Mouse (Mus musculus) ES-E14 (cell line): ENCODE measurements around the gene Med13l.

Source experiments
- CHD2 ChIP-seq: IDR thresholded peaks from 2 replicates; pipeline ENCODE4 v1.6.1; 2014; ENCODE audit warnings: mild to moderate bottlenecking, low read depth, low read length, inconsistent platforms
- HCFC1 ChIP-seq: IDR thresholded peaks from 2 replicates; pipeline ENCODE4 v1.6.1; 2012; ENCODE audit warnings: low read length, inconsistent platforms, borderline replicate concordance; ENCODE audit not compliant: insufficient read depth
- MAFK ChIP-seq: IDR thresholded peaks from 2 replicates; pipeline ENCODE4 v1.6.1; 2014; ENCODE audit warnings: mild to moderate bottlenecking, low read depth, low read length, inconsistent platforms; ENCODE audit not compliant: insufficient read depth
- ZC3H11A ChIP-seq: IDR thresholded peaks from 2 replicates; pipeline ENCODE4 v1.6.1; 2012; ENCODE audit warnings: low read depth, mild to moderate bottlenecking, inconsistent platforms, low read length, borderline replicate concordance

- TF ChIP-seq ZC3H11A: no peak
- no peak for TF ChIP-seq HCFC1
- no peak for TF ChIP-seq MAFK
- no peak for TF ChIP-seq CHD2
These were observed 30.4 kb downstream of the Med13l start for GRCm38 (mm10) chr5:118590868-118591267.
